Mouse (Mus musculus): ENCODE measurements around the gene Alkbh7. TPM values are rescaled to one million over a fixed set of nuclear protein-coding genes. Genes with fewer than 3 reads are reported as not detected.
A peak's percentile ranks its signal among the peaks of the same experiment; 100 is the strongest.

Alkbh7 gene
- 36.2 and 42.0 TPM in 2 replicates for polyA plus RNA-seq (2015; fragmentation: Nextera tagmentation; extraction: Ambion mirVana)

DNA sequence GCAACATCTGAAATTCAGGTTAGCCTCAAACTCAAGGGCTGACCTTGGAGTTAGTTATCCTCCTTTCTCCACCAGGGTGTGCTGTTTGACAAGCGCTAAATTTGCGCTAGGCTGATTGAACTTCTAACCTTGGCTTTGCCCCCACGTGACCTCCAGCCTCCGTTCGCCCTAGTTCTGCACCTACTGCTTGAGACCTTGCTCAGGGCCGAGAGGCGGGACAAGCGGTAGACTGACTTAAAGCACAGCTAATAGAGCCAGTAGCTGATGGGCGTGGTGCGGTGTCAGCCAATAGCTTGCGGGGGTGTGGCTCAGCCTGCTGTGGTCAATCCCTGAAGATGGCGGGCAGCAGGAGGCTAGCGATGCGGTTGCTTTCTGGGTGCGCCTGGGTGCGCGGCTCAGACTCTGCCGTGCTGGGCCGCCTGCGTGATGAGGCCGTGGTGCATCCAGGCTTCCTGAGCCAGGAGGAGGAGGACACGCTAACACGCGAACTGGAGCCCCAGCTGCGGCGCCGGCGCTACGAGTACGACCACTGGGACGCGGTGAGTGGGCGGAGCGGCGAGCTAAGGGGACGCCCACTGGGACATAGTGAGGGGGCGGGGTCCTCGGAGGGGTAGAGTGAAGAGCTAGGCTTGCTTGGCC, at the start of gene Alkbh7:
Gene Alkbh7, plus strand, starts transcription at position 311 of the 639 bp plus-strand sequence.
- H3K4me2 ChIP-seq, result peak within 1 kb of the TSS; percentile 76
- H3K36me3 ChIP-seq, result peaks cover 67% of the 10 kb centered on the region
- peak within 1 kb of the TSS; percentile 77 for H3K9ac ChIP-seq
- H3K4me3 ChIP-seq, result peak within 1 kb of the TSS; percentile 82
- no peaks in the 10 kb centered on the region for H3K9me3 ChIP-seq
- peaks cover 9% of the 10 kb centered on the region for H3K4me1 ChIP-seq
- peak; percentile 96 for ATAC-seq (ENCODE audit: insufficient number of reproducible peaks, insufficient read depth, low FRiP score, low TSS enrichment, low read depth)
- under 1% methylated on average over 38 of the region's 38 CpGs for WGBS
- H3K27me3 ChIP-seq, result no peaks in the 10 kb centered on the region
- H3K27ac ChIP-seq, result peak within 1 kb of the TSS; percentile 74

DNA sequence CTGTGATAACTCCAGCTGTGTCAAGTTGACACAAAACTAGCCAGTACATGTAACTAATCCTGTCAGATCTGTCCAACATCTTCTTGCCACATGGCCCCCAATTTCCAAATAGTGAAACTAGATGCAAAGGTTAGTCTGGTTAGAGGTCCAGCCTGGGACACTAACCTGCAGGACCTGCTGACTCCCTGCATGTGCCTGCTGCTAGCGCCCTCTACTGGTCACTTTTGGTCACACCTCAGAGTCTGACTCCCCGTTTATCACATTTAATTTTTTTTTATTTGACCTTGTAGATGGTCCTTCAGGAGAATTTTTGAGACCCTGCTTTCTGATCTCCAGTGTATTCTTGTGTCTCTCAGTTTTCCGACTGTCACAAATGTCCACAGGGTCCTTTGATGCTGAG, 46.2 kb upstream of the Alkbh7 start:
- Histone ChIP-seq H3K27ac (no peak overlapping the region), H3K36me3 (no peaks in the 10 kb centered on the region), H3K9ac (no peak overlapping the region), H3K4me2 (no peak overlapping the region), H3K4me1 (no peaks in the 10 kb centered on the region), H3K4me3 (no peak overlapping the region), H3K27me3 (no peaks in the 10 kb centered on the region), H3K9me3 (peaks cover 6% of the 10 kb centered on the region; the same call in 1 of the 2 replicates)
- no peak for ATAC-seq (ENCODE audit: insufficient number of reproducible peaks, insufficient read depth, low FRiP score, low TSS enrichment, low read depth)
- 15% methylated on average over 3 of the region's 3 CpGs for WGBS

DNA sequence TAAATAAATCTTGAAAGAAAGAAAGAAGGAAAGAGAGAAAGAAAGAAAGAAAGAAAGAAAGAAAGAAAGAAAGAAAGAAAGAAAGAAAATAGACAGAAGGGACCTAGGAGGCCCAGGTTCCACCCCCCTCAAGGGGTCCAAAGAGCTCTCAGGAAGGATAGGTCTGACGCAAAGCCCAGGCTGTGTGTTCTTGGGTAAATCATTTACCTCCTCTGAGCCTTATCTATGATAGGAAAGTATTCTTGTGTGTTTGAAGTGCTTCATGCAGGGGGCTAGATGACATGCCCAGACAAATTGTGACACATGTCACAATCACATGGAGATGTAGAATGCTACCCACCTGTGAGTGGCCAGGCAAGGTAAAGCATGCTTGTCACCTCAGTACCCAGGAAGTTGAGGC, 44.5 kb upstream of the Alkbh7 start:
- Histone ChIP-seq H3K9ac (no peak overlapping the region), H3K4me2 (no peak overlapping the region)

DNA sequence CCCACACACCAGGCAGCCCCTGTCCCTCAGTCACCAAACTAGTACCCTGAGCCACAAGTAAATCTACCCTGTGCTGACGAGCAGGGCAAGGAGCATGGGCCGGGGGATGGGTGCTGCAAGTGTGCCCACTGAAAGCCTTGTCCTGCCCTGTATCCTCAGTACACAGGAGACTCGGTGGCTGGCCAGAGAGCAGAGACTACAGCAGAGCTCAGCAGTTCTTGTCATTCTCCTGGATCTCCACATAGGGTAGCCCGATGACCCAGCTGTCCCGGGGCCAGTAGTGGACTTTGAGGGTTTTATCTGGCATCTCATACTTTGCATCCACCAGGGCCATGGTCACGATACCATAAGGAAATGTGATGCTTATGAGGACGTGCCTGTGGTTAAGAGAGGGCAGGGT, 42.3 kb upstream of the Alkbh7 start:
- Histone ChIP-seq H3K4me1 (0 out of 2 replicates have a peak, but pooled peaks cover 5% of the 10 kb centered on the region), H3K4me3 (no peak overlapping the region), H3K9me3 (no peaks in the 10 kb centered on the region), H3K9ac (no peak overlapping the region), H3K27me3 (no peaks in the 10 kb centered on the region), H3K27ac (no peak overlapping the region), H3K36me3 (no peaks in the 10 kb centered on the region), H3K4me2 (no peak overlapping the region)
- ATAC-seq (ENCODE audit: insufficient number of reproducible peaks, insufficient read depth, low FRiP score, low TSS enrichment, low read depth), result no peak
- WGBS, result 81% methylated on average over 7 of the region's 7 CpGs

More for the DNA sequence above, 44.5 kb upstream of the Alkbh7 start:
- 86% methylated on average over 1 of the region's 1 CpGs for WGBS
- Histone ChIP-seq H3K9me3 (peaks cover 3% of the 10 kb centered on the region; the same call in 1 of the 2 replicates), H3K27me3 (no peaks in the 10 kb centered on the region), H3K4me3 (no peak overlapping the region), H3K4me1 (no peaks in the 10 kb centered on the region), H3K27ac (no peak overlapping the region), H3K36me3 (no peaks in the 10 kb centered on the region)
- no peak for ATAC-seq (ENCODE audit: insufficient number of reproducible peaks, insufficient read depth, low FRiP score, low TSS enrichment, low read depth)

DNA sequence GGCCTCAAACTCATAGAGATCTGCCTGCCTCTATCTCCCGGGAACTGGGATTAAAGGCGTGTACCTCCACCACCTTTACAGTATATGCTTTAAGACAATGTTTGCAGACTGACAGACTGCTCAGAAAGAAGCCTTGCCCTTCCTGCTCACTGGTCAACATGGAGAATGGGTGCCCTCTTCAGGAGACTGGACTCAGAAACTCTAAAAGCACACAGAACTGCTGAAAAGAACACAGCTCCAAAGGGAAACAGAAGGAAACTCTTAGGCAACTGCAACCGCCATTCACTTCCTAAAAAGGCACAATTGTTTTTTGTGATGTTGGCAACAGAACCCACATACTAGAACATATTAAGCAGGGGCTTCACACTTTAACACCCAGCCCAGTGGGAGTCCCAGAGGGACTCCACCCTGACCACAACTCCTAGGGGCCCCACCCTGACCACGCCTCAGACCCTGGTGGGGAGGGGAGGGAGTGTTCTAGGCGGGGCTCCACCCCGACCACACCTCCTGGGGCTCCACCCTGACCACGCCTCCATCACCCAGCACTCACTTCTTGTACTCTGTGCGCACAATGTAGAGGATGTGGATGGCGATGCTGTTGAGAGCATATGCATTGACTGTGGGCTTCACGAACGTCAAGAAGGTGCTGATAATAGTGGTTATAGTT, 39.2 kb upstream of the Alkbh7 start:
- Histone ChIP-seq H3K9me3 (no peaks in the 10 kb centered on the region), H3K4me1 (0 out of 2 replicates have a peak, but pooled peaks cover 5% of the 10 kb centered on the region), H3K4me2 (no peak overlapping the region), H3K9ac (no peak overlapping the region), H3K27ac (no peak overlapping the region), H3K27me3 (no peaks in the 10 kb centered on the region), H3K4me3 (no peak overlapping the region), H3K36me3 (no peaks in the 10 kb centered on the region)
- ATAC-seq (ENCODE audit: insufficient number of reproducible peaks, insufficient read depth, low FRiP score, low TSS enrichment, low read depth), result no peak
- 26% methylated on average over 11 of the region's 11 CpGs for WGBS

DNA sequence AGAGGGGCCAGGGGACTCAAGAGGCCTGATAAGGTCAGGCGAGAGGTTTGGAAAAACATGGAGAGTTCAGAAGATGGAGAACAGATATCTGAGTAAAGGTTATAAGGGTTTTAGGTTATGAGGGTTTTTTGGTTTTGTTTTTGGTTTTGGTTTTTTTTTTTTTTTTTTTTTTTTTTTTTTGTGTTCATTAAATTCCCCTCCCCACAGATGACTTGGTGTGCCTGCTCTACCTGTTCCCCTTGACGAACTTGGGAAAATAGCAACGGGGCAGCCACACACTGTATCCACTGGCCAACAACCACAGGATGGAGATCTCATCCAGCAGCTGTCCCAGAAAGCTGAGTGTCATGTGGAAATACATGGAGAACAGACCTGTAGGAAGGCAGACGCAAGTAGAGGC, 38.5 kb upstream of the Alkbh7 start:
- H3K27ac ChIP-seq, result no peak overlapping the region
- H3K4me3 ChIP-seq, result no peak overlapping the region
- H3K4me1 ChIP-seq, result 0 out of 2 replicates have a peak, but pooled peaks cover 5% of the 10 kb centered on the region
- no peaks in the 10 kb centered on the region for H3K9me3 ChIP-seq
- WGBS, result 68% methylated on average over 4 of the region's 4 CpGs
- no peaks in the 10 kb centered on the region for H3K36me3 ChIP-seq
- no peak overlapping the region for H3K9ac ChIP-seq
- ATAC-seq (ENCODE audit: insufficient number of reproducible peaks, insufficient read depth, low FRiP score, low TSS enrichment, low read depth), result no peak
- H3K4me2 ChIP-seq, result no peak overlapping the region
- H3K27me3 ChIP-seq, result no peaks in the 10 kb centered on the region

DNA sequence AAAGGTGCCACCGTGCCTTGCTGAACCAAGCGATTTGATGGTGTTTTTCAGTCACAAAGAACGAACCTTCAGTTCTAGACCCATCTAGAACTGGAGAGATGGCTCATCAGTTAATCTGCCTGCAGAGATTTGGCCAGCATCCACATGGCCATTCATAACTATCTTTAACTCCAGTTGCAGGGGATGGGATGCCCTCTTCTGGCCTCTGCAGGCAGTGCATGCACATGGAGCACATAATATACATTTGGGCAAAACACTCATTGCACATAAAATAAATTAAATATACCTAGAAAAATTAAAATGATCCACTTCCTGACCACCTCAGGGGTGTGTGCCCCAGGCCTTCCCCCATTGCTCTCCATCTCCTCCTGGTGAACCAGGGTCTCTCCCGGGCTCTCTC, 35.3 kb upstream of the Alkbh7 start:
- Histone ChIP-seq H3K4me2 (no peak overlapping the region), H3K9ac (no peak overlapping the region), H3K4me1 (0 out of 2 replicates have a peak, but pooled peaks cover 5% of the 10 kb centered on the region), H3K27me3 (peaks cover 4% of the 10 kb centered on the region; the same call in 1 of the 2 replicates), H3K4me3 (no peak overlapping the region), H3K9me3 (no peaks in the 10 kb centered on the region), H3K27ac (no peak overlapping the region), H3K36me3 (no peaks in the 10 kb centered on the region)
- ATAC-seq (ENCODE audit: insufficient number of reproducible peaks, insufficient read depth, low FRiP score, low TSS enrichment, low read depth), result no peak
- WGBS, result 92% methylated on average over 4 of the region's 4 CpGs

DNA sequence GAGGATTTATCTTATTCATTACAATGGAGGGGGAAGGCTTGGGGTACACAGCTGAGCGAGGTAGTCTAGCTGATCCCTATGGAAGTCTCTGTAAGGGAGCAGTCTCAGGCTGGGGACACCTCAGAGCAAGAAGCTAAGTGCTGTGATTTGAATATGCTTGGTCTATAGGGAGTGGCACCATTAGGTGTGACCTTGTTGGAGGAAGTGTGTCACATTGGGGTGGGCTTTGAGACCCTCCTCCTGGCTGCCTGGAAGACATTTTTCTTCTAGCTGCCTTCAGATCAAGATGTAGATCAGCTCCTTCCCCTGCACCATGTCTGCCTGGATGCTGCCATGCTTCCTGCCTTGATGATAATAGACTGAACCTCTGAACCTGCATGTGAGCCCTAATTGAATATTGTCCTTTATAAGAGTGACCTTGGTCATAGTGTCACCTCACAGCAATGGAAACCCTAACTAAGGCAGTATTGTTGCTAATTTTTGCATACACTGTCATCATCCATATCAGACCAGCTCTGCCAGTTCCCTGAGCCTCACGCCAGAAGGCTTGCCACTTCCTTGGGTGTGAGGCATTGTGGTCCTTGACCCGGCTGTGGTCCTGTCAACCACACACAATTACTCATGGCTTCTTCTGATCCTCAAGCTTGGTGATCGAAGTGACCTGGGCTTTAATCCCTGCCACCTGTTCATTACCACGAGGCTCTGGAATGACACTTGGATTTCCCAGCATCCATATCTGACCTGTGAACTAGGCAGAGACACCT, 34.3 kb upstream of the Alkbh7 start:
- Histone ChIP-seq H3K9ac (no peak overlapping the region), H3K9me3 (no peaks in the 10 kb centered on the region), H3K4me3 (no peak overlapping the region), H3K4me2 (no peak overlapping the region), H3K27me3 (peaks cover 4% of the 10 kb centered on the region; the same call in 1 of the 2 replicates), H3K27ac (no peak overlapping the region), H3K36me3 (no peaks in the 10 kb centered on the region), H3K4me1 (0 out of 2 replicates have a peak, but pooled peaks cover 4% of the 10 kb centered on the region)
- ATAC-seq (ENCODE audit: insufficient number of reproducible peaks, insufficient read depth, low FRiP score, low TSS enrichment, low read depth), result no peak
- WGBS, result 75% methylated on average over 5 of the region's 5 CpGs

DNA sequence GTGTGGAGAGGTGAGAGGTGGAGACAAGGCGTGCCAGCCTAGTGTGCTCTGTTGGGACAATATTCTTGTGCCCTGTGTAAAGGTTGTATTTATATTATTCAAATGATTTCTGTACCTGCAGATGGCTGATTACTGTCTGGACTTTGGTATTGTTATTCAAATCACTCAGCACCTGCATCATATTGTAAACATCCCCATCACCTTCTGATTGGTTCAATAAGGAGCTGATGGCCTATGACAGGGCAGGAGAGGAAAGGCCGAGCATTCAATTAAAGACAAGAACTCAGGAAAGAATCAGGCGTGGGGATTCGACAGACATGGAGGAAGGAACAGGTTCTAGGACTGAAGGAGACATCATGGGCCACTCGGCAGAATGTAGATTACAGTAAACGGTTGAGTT, 33.5 kb upstream of the Alkbh7 start:
- Histone ChIP-seq H3K4me2 (no peak overlapping the region), H3K9me3 (no peaks in the 10 kb centered on the region), H3K4me1 (no peaks in the 10 kb centered on the region), H3K9ac (no peak overlapping the region), H3K4me3 (no peak overlapping the region), H3K27ac (no peak overlapping the region), H3K36me3 (no peaks in the 10 kb centered on the region), H3K27me3 (peaks cover 4% of the 10 kb centered on the region; the same call in 1 of the 2 replicates)
- WGBS, result 81% methylated on average over 6 of the region's 6 CpGs
- ATAC-seq (ENCODE audit: insufficient number of reproducible peaks, insufficient read depth, low FRiP score, low TSS enrichment, low read depth), result no peak

DNA sequence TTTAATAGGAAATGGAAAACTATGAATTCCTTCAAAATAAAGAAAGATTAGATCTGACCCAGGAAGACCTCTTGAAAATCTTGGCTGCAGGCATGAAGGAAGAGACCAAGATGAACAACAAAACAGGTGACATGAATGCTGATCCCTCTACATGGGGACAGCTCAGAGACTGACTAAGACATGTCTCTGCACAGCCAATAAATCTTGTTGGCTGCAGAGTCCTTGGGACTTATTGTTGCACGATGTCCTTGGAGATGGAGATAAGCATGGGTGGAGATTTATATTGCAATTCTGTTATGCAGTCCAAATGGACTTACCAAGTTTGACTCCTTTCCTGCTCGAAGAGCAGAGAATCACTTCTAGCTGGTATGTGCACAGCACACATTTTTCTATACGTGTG, 27.8 kb upstream of the Alkbh7 start:
- WGBS, result 73% methylated on average over 3 of the region's 3 CpGs
- ATAC-seq (ENCODE audit: insufficient number of reproducible peaks, insufficient read depth, low FRiP score, low TSS enrichment, low read depth), result no peak
- no peak overlapping the region for H3K9ac ChIP-seq

DNA sequence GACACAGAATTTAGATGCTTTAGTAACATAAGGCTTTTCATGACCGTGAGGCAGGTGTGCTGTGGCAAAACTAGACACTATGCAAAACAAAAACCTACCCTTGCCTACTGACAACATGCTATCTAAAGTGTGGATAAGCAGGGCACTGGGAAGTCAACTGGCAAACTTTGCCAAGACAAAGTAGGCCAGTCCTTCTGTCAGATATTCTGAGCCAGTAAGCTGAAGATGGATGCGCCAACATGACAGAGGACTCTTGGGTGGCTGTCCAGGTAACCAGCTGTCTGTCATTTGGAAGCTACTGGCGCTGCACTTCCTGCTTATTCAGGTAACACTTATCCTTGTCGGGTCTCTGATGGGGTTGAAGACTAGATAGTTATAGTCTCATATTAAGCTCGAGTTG, 27.1 kb upstream of the Alkbh7 start:
- Histone ChIP-seq H3K36me3 (no peaks in the 10 kb centered on the region), H3K9ac (no peak overlapping the region), H3K27ac (no peak overlapping the region), H3K27me3 (0 out of 2 replicates have a peak, but pooled peaks cover 12% of the 10 kb centered on the region), H3K4me1 (no peaks in the 10 kb centered on the region), H3K9me3 (no peaks in the 10 kb centered on the region), H3K4me3 (no peak overlapping the region), H3K4me2 (no peak overlapping the region)
- ATAC-seq (ENCODE audit: insufficient number of reproducible peaks, insufficient read depth, low FRiP score, low TSS enrichment, low read depth), result no peak
- WGBS, result 66% methylated on average over 5 of the region's 5 CpGs

More for the DNA sequence above, 27.8 kb upstream of the Alkbh7 start:
- Histone ChIP-seq H3K4me3 (no peak overlapping the region), H3K9me3 (no peaks in the 10 kb centered on the region), H3K36me3 (no peaks in the 10 kb centered on the region), H3K27ac (no peak overlapping the region), H3K4me2 (no peak overlapping the region), H3K4me1 (no peaks in the 10 kb centered on the region), H3K27me3 (peaks cover 13% of the 10 kb centered on the region; the same call in 1 of the 2 replicates)
